Mouse (Mus musculus): ENCODE measurements around the gene Akna. TPM values are rescaled to one million over a fixed set of nuclear protein-coding genes. Genes with fewer than 3 reads are reported as not detected.

Akna gene
- total RNA-seq, 2 experiments from 2014 or later = 3.5 to 7.3 TPM

- peak; percentile 84 to 89 for DNase-seq
These were observed 6.9 kb upstream of the Akna start for GRCm38 (mm10) chr4:63409908-63410582.

- peak; percentile 74 to 75 for DNase-seq
These were observed 6.3 kb upstream of the Akna start for GRCm38 (mm10) chr4:63409317-63409907.

- DNase-seq = peak; percentile 70 to 80
These were observed 5.5 kb upstream of the Akna start for GRCm38 (mm10) chr4:63408649-63409048.

DNA sequence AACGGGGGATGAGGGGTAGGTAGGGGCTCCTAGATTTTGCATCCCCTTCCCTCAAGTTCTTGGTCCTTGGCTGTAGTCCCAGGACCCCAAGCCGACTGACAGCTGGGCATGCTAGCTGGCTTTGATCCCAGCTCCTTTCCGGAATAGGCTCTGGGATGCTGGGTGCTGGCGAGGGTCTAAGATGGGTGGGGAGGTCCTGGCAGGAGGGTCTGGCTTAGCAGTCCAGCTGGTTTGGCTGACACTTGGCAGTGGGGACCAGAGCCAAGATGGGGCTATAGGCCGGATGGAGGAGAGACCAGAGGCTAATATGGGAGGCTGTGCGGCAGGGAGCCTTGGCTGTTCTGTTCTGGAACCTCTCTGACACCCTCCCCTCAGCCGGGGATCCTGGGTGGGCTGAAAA lies 5.1 kb upstream of the Akna start:
- DNase-seq = peak in 1 of 2 experiments; percentile 34

DNA sequence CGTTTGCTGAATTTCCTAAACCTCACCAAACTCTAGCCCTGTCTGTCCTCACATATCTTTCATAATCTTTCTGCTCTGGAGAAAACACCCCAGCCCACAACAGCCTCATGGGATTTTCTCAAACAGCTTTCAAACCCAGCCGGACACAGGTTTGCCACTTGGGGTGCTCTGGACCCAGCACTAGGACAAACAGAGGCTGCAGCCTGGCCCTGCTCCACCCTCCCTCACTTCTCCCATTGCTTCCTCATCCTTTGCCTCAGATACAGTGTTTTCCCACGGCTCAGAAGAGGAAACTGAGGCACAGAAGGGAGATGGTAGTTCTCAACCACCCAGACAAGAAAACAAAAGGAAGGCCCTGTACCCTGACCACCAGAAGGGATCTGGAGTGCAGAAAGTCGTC lies 2.5 kb upstream of the Akna start:
- DNase-seq = peak in 1 of 2 experiments; percentile 17

- DNase-seq = peak in 1 of 2 experiments; percentile 36
These were observed 1.9 kb upstream of the Akna start for GRCm38 (mm10) chr4:63405051-63405450.

GRCm38 (mm10) chr4:63404205-63404604 lies 1.1 kb upstream of the Akna start:
- peak in 1 of 2 experiments; percentile 60 for DNase-seq

GRCm38 (mm10) chr4:63402558-63402957 lies 596 bp downstream of the Akna start:
- DNase-seq = no peak

- DNase-seq = no peak
These were observed 1.1 kb downstream of the Akna start for GRCm38 (mm10) chr4:63402056-63402455.

- DNase-seq = peak in 1 of 2 experiments; percentile 56
These were observed 1.5 kb downstream of the Akna start for GRCm38 (mm10) chr4:63401620-63402019.

GRCm38 (mm10) chr4:63400541-63401306 lies 2.4 kb downstream of the Akna start:
- DNase-seq = peak in 1 of 2 experiments; percentile 21

DNA sequence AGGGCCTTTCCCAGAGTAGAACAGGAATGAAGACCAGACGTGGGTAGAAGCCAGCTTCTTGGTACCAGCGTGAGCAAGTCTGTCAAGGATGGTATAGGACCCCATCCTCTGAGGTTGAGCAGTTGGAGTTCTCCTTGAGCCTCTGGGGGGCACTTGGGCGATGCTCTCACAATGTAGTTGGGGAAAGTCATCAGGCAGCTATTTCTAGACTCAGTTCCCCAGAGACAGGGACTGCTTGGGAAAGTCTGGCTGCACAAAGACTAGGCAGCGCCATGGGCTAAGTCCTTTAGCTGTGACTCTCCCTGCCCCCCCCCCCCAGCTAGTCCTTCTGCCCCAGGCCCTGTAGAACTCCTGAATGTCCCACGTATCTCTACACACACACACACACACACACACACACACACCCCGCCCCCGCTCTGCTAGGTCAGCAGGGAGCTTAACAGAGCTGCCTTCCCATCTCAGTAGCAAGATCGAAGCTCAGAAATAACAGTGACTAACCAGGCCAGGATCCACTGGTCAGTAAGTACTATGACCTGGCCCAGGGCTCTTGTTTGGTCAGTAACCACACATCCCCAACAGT lies 3.4 kb downstream of the Akna start:
- DNase-seq = peak in 1 of 2 experiments; percentile 73

DNA sequence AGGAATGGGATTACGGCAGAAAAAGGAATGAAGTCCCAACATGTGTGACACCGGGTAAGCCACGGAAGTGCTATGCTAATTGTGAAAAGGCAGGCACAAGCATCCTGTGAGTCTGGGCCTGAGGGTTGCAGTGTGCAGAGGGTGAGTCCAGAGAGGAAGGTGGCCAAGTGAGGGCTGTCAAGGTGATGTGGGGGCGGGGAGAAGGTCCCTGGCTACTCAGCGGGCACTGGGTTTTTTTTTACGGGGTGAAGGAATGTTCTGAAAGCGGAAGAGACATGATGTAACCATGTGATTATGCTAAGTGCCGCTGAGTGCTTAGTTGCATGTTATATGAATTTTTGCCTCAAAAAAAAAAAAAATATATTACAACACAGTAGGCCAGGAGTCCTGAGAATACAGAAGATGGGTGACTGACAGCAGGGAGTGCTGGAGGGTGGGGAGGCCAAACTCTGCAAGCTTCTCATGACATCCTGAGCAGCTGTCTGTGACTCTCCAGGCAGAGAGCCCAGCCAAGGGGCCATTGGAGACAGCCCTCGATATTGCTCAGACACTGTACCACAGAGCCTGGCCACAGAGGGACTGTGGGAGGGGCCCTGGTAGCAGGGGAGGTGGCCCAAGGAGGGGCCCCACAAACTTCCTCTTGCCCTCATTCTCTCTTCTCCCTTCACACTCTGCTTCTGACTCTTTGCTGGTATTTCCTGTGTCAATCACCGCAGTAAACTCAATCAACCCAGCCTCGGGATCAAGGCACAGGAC lies 4.1 kb downstream of the Akna start:
- DNase-seq = peak in 1 of 2 experiments; percentile 84

DNA sequence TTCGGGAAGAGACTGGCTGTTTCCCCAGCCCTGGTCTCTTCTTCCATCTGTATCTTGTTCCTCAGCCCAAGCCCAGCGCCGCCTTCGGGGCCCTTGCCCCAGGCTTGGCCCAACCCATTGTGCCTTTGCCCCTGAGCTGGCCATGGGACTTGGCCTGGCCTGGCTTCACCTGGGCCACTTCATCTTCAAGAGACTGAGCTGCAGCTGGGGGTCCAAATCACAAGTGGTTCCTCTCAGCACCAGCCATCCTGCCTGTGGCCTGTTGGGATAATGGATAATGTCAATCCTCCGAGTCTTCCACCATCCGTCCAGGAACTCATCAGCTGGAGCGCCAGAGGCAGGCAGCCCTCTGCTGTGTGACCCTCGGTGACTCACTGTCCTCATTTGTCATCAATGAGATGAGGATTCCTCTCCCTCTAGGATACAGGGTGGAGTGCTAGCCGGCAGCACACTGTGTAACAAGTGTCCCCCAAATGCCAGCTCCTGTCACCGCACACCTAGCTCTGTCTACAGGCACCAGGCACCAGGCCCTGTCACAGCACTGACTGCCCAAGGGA lies 5.1 kb downstream of the Akna start:
- DNase-seq = no peak

DNA sequence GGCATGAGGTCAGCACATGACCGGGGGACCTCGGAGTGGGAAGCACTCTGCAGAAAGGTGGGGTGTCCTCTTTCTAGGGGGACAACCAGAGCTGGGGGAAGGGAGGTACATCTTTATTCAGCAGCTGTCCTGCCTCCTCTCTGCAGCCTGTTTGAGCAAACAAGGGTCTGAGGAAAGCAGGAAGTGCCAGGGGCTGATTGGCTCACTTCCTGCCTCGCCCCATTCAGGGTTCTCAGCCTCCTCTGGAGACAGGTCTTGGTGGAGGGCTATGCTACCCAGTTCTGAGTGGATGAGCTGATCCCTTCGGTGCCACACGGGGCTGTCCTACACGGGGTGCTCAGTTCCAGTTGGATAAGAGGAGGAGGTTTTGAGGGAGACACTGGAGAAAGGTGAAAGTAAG lies 11.8 kb downstream of the Akna start:
- DNase-seq = no peak

DNA sequence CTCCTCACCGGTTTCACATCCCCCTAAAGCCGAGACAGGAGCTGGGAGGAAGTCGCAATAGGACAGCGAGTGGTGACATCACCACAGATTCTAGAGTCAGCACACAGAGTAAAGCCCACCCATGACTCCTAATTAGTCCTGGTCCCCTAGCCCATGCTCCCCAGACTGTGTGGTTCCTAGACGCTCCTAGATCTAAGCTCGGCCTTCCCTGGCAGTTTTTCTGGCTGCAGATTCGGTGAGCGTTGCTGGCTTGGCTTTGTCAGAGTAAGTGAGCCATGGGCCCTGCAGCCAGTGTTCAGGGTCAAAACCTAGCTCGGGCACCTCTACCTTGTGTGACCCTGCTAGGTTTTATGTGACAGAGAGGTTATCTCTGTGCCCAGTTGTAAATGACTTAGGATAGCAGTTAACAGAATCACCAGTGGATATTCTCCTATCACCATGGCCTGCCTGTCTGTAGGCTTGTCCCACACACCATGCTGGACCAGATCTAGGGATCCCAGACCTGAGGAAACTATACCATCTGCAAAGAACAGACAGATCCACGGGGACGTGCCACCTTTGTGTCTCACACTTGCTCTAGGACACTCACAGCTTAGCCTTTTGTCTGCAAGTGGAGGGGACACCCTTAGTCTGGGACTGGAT lies 13.1 kb downstream of the Akna start:
- DNase-seq = peak in 1 of 2 experiments; percentile 41

- no peak for DNase-seq
These were observed 13.8 kb downstream of the Akna start for GRCm38 (mm10) chr4:63389121-63389886.

- no peak for DNase-seq
These were observed 15.1 kb downstream of the Akna start for GRCm38 (mm10) chr4:63388029-63388428.

DNA sequence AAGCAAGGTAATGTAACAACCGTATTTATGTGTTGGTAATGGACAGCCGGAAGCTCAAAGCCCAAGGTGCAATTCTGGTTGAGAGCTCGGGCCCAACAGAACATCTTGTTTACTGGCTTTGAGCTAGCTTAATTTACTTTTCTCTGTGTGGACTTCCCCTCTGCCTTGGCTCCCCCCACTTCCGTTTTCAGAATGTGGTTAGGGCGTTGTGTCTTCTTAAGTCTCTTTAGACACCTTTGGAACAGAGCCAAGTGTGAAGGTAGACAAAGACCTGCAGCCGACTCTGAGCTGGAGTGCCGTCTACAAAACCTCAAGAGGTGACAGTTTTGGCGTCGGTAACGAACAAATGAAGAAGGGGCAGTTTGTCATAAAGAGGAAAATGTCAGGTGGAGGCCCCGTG lies 17.4 kb downstream of the Akna start:
- DNase-seq = peak in 1 of 2 experiments; percentile 64

DNA sequence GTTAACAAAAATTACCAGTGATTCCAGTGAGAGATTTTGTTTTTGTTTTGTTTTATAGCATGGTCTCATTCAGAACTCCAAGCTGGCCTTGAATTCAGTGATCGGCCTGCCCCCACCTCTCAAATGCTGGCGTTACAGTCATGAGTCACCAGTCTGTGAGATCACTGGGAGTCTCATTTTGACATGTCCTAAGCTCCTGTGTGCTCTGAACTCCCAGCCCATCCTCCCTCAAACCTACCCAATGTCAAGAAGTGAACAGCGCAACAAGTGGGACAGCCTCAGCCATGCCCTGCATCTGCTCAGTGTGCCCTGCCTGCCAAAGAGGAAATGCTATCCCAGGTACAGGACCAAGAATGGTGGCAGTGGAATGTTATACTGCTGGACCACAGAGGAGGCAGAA lies 17.9 kb downstream of the Akna start:
- DNase-seq = no peak
